Mouse (Mus musculus): ENCODE data around the gene Lrrc3. TPM values are rescaled to one million over a fixed set of nuclear protein-coding genes. Genes with fewer than 3 reads are reported as not detected.
A peak's percentile ranks its signal among the peaks of the same experiment; 100 is the strongest.

Gene Lrrc3
- polyA plus RNA-seq, 1 experiment: 1.5 TPM

- TF ChIP-seq POLR2A (IDR thresholded peaks at IDR 0.05; ENCODE audit: borderline replicate concordance, insufficient read depth, low read length) (no peak), CTCF (IDR thresholded peaks at IDR 0.05; ENCODE audit: borderline replicate concordance, insufficient read depth, low read depth, low read length) (no peak)
- 37% methylated on average over 13 of the region's 14 CpGs for WGBS
- peak overlapping the region; percentile 31 for H3K4me3 ChIP-seq (replicated peaks; ENCODE audit: insufficient read depth, low read depth, low read length)
Measured at GRCm38 (mm10) chr10:77864067-77864761, 38.1 kb downstream of the Lrrc3 start.

GRCm38 (mm10) chr10:77861675-77862074 lies 40.7 kb downstream of the Lrrc3 start, which contains the start of gene Gm3285:
Gene Gm3285 (plus strand): TSS chr10:77861975.
- H3K4me3 ChIP-seq (replicated peaks; ENCODE audit: insufficient read depth, low read depth, low read length): no peak within 1 kb of the TSS
- DNase-seq: no peak
- H3K4me1 ChIP-seq (ENCODE audit: control insufficient read depth, insufficient read depth, low read length): peaks cover 4% of the 10 kb centered on the region; the same call in 1 of the 2 replicates
- no peaks in the 10 kb centered on the region for H3K27me3 ChIP-seq (ENCODE audit: control insufficient read depth, insufficient read depth, low read length)
- H3K27ac ChIP-seq (ENCODE audit: insufficient read depth, low read length): no peak within 1 kb of the TSS
- 23% methylated on average over 7 of the region's 7 CpGs for WGBS
- TF ChIP-seq CTCF (IDR thresholded peaks at IDR 0.05; ENCODE audit: borderline replicate concordance, insufficient read depth, low read depth, low read length): no peak
- no peak for TF ChIP-seq POLR2A (IDR thresholded peaks at IDR 0.05; ENCODE audit: borderline replicate concordance, insufficient read depth, low read length)

More at GRCm38 (mm10) chr10:77864067-77864761, 38.1 kb downstream of the Lrrc3 start:
- Histone ChIP-seq H3K4me1 (ENCODE audit: control insufficient read depth, insufficient read depth, low read length) (peaks cover 4% of the 10 kb centered on the region; the same call in 1 of the 2 replicates), H3K27me3 (ENCODE audit: control insufficient read depth, insufficient read depth, low read length) (no peaks in the 10 kb centered on the region), H3K27ac (ENCODE audit: insufficient read depth, low read length) (no peak overlapping the region)
- DNase-seq: peak; percentile 21 to 25

DNA sequence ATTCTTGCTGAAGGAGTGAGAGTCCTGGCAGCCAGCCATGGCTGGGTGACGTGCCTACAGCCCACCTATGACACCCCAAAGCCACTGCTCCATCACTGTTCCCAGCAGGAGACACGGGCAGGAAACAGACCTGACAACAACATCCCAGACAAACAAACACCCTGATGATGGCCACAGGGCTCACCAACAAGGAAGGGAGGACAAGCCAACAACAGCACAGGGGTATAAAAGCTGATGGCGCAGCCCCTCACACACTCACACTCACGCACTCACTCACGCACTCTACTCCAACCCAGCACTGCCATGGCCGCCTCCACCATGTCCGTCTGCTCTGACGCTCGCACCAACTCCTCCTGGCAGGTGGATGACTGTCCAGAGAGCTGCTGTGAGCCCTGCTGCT lies 49.8 kb downstream of the Lrrc3 start, which contains the start of gene Gm10318:
Gene Gm10318 (plus strand): TSS at position 301 of the 400 bp plus-strand sequence.
- no peak within 1 kb of the TSS for H3K4me3 ChIP-seq (replicated peaks; ENCODE audit: insufficient read depth, low read depth, low read length)
- no peaks in the 10 kb centered on the region for H3K4me1 ChIP-seq (ENCODE audit: control insufficient read depth, insufficient read depth, low read length)
- no peak for TF ChIP-seq CTCF (IDR thresholded peaks at IDR 0.05; ENCODE audit: borderline replicate concordance, insufficient read depth, low read depth, low read length)
- TF ChIP-seq POLR2A (IDR thresholded peaks at IDR 0.05; ENCODE audit: borderline replicate concordance, insufficient read depth, low read length): no peak
- WGBS: 58% methylated on average over 9 of the region's 9 CpGs
- H3K27ac ChIP-seq (ENCODE audit: insufficient read depth, low read length): no peak within 1 kb of the TSS
- no peaks in the 10 kb centered on the region for H3K27me3 ChIP-seq (ENCODE audit: control insufficient read depth, insufficient read depth, low read length)
- no peak for DNase-seq

Other genes starting within 250 kb of the Lrrc3 start
- 0.59 and 0.79 TPM in 2 replicates for gene Tspear, start 216.0 kb downstream of the Lrrc3 start, polyA plus RNA-seq (2012; rRNA removed)
- gene Gm19402, start 211.8 kb downstream of the Lrrc3 start, polyA plus RNA-seq (2012; rRNA removed): not detected in 2 replicates
- gene Gm9508, start 205.3 kb downstream of the Lrrc3 start, polyA plus RNA-seq (2012; rRNA removed): not detected in 2 replicates
- not detected in 2 replicates for gene Gm10272, start 195.9 kb downstream of the Lrrc3 start, polyA plus RNA-seq (2012; rRNA removed)
- 0.32 TPM in 1 of 2 replicates, not detected in the other for gene Gm10024, start 191.1 kb downstream of the Lrrc3 start, polyA plus RNA-seq (2012; rRNA removed)
- not detected in 2 replicates for gene Gm10142, start 186.7 kb downstream of the Lrrc3 start, polyA plus RNA-seq (2012; rRNA removed)
- not detected in 2 replicates for gene Krtap12-1, start 181.9 kb downstream of the Lrrc3 start, polyA plus RNA-seq (2012; rRNA removed)
- not detected in 2 replicates for gene Gm10100, start 176.1 kb downstream of the Lrrc3 start, polyA plus RNA-seq (2012; rRNA removed)
- not detected in 2 replicates for gene Gm18596, start 159.9 kb downstream of the Lrrc3 start, polyA plus RNA-seq (2012; rRNA removed)
- gene Gm9736, start 151.2 kb downstream of the Lrrc3 start, polyA plus RNA-seq (2012; rRNA removed): not detected in 2 replicates
- not detected in 2 replicates for gene Gm3233, start 142.9 kb downstream of the Lrrc3 start, polyA plus RNA-seq (2012; rRNA removed)
- not detected in 2 replicates for gene Gm3238, start 131.2 kb downstream of the Lrrc3 start, polyA plus RNA-seq (2012; rRNA removed)
- gene Gm7138, start 125.6 kb downstream of the Lrrc3 start, polyA plus RNA-seq (2012; rRNA removed): not detected in 2 replicates
- gene Gm3250, start 120.0 kb downstream of the Lrrc3 start, polyA plus RNA-seq (2012; rRNA removed): not detected in 2 replicates
- not detected in 2 replicates for gene Gm7137, start 114.3 kb downstream of the Lrrc3 start, polyA plus RNA-seq (2012; rRNA removed)
- not detected in 2 replicates for gene Gm9639, start 107.5 kb downstream of the Lrrc3 start, polyA plus RNA-seq (2012; rRNA removed)
- gene Gm19668, start 103.4 kb downstream of the Lrrc3 start, polyA plus RNA-seq (2012; rRNA removed): not detected in 2 replicates
- not detected in 2 replicates for gene Gm9507, start 90.7 kb downstream of the Lrrc3 start, polyA plus RNA-seq (2012; rRNA removed)
- gene Gm2696, start 87.9 kb downstream of the Lrrc3 start, polyA plus RNA-seq (2012; rRNA removed): not detected in 2 replicates
- not detected in 2 replicates for gene Krtap10-4, start 75.4 kb downstream of the Lrrc3 start, polyA plus RNA-seq (2012; rRNA removed)
- not detected in 2 replicates for gene Krtap10-10, start 66.6 kb downstream of the Lrrc3 start, polyA plus RNA-seq (2012; rRNA removed)
- not detected in 2 replicates for gene Gm36176, start 55.7 kb downstream of the Lrrc3 start, polyA plus RNA-seq (2012; rRNA removed)
- not detected in 2 replicates for gene Gm10318, start 49.7 kb downstream of the Lrrc3 start, polyA plus RNA-seq (2012; rRNA removed)
- not detected in 2 replicates for gene Gm3285, start 40.6 kb downstream of the Lrrc3 start, polyA plus RNA-seq (2012; rRNA removed)
- 29.8 and 32.5 TPM in 2 replicates for gene Trpm2, start 68.0 kb upstream of the Lrrc3 start, polyA plus RNA-seq (2012; rRNA removed)
- gene 1810043G02Rik, start 76.0 kb upstream of the Lrrc3 start, polyA plus RNA-seq (2012; rRNA removed): 69.3 and 74.5 TPM in 2 replicates
- gene Pfkl, start 107.5 kb upstream of the Lrrc3 start, polyA plus RNA-seq (2012; rRNA removed): 98.6 and 108 TPM in 2 replicates
- 0.46 and 1.8 TPM in 2 replicates for gene Dnmt3l, start 139.4 kb upstream of the Lrrc3 start, polyA plus RNA-seq (2012; rRNA removed)
- gene Aire, start 141.1 kb upstream of the Lrrc3 start, polyA plus RNA-seq (2012; rRNA removed): 0.08 and 0.16 TPM in 2 replicates
- gene Icosl, start 166.8 kb upstream of the Lrrc3 start, polyA plus RNA-seq (2012; rRNA removed): 5.5 and 8.2 TPM in 2 replicates